Mouse (Mus musculus) small intestine, adult 2 months (tissue): ENCODE measurements at regions not wholly inside any gene's neighbourhood (a gene's known extent, or its start where the extent isn't known, plus 50 kb on each side); places are given as distances from the start of the nearest gene placed in this dataset.

ENCODE experiments used
- H3K27ac ChIP-seq: fragments of 200-500 bp; 2 replicates; pipeline ENCODE4 v1.5.1; 2012; ENCODE audit warnings: low read depth, low read length, control low read depth, inconsistent platforms; ENCODE audit not compliant: insufficient read depth
- H3K27me3 ChIP-seq: fragments of 200-500 bp; 2 replicates; pipeline ENCODE4 v1.6.1; 2012; ENCODE audit warnings: mild to moderate bottlenecking, moderate library complexity, low read length, inconsistent platforms; ENCODE audit not compliant: control insufficient read depth, insufficient read depth
- H3K36me3 ChIP-seq: fragments of 200-500 bp; 2 replicates; pipeline ENCODE4 v1.6.1; 2012; ENCODE audit warnings: mild to moderate bottlenecking, low read length, control low read depth, inconsistent platforms; ENCODE audit not compliant: control insufficient read depth, insufficient read depth
- H3K4me1 ChIP-seq: fragments of 200-500 bp; 2 replicates; pipeline ENCODE4 v1.6.1; 2012; ENCODE audit warnings: low read length, inconsistent platforms, mixed read lengths; ENCODE audit not compliant: control insufficient read depth, insufficient read depth, insufficient read length
- H3K4me3 ChIP-seq: fragments of 200-500 bp; 2 replicates; pipeline ENCODE4 v1.5.1; 2012; ENCODE audit warnings: low read depth, mild to moderate bottlenecking, control low read depth, inconsistent platforms, low read length, moderate library complexity
- CTCF ChIP-seq: fragments of 200-500 bp; IDR thresholded peaks from 2 replicates; pipeline ENCODE4 v1.5.1; 2012; ENCODE audit warnings: low read depth, mild to moderate bottlenecking, control low read depth, inconsistent platforms, low read length, moderate library complexity, mixed read lengths; ENCODE audit not compliant: insufficient replicate concordance, insufficient read length; ENCODE audit errors: extremely low read depth
- POLR2A ChIP-seq: fragments of 200-500 bp; IDR thresholded peaks from 2 replicates; pipeline ENCODE4 v1.6.1; 2012; ENCODE audit warnings: low read depth, mild to moderate bottlenecking, control low read depth, inconsistent platforms, low read length, moderate library complexity
- WGBS: fragments of 180-500 bp; shearing (Covaris S2); methylation state at CpG from one replicate; pipeline ENCODE4 v1.1.7; 2018; 5-methylcytosine and 5-hydroxymethylcytosine counted together

GRCm38 (mm10) chr15:87411978-87412377, 132.1 kb upstream of the Fam19a5 start:
- Histone ChIP-seq H3K36me3 (no peaks in the 10 kb centered on the region), H3K4me1 (no peaks in the 10 kb centered on the region), H3K4me3 (no peak overlapping the region), H3K27ac (no peak overlapping the region), H3K27me3 (no peaks in the 10 kb centered on the region)
- WGBS, result 61% methylated on average over 12 of the region's 12 CpGs
- no peak for TF ChIP-seq POLR2A
- TF ChIP-seq CTCF, result no peak

GRCm38 (mm10) chr15:87415996-87416395, 128.1 kb upstream of the Fam19a5 start:
- WGBS, result 79% methylated on average over 7 of the region's 7 CpGs
- H3K27me3 ChIP-seq, result no peaks in the 10 kb centered on the region
- no peaks in the 10 kb centered on the region for H3K36me3 ChIP-seq
- H3K4me3 ChIP-seq, result no peak overlapping the region
- H3K27ac ChIP-seq, result no peak overlapping the region
- no peaks in the 10 kb centered on the region for H3K4me1 ChIP-seq
- no peak for TF ChIP-seq POLR2A
- no peak for TF ChIP-seq CTCF

DNA sequence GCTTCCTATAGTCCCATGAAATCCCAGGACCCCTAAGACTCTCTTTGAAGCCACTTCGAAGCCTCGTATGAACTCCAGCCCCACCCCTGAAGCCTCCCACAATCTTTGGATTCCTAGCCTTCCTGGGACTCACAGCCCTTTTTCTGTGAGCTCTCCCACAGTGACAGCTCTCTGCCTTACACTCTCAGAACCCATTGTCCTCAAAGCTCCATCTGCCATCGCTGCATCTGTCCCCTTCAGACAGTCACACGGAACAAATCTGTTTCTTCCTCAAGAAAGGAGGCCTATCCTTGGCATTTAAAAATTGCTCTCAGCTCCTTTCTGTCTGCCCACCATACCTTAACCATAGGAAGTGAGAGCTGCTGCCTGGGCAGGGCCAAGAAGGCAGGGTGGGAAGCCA, 122.4 kb upstream of the Fam19a5 start:
- TF ChIP-seq POLR2A (no peak), CTCF (no peak)
- Histone ChIP-seq H3K4me1 (no peaks in the 10 kb centered on the region), H3K4me3 (no peak overlapping the region), H3K27me3 (no peaks in the 10 kb centered on the region), H3K36me3 (no peaks in the 10 kb centered on the region), H3K27ac (no peak overlapping the region)
- 86% methylated on average over 4 of the region's 4 CpGs for WGBS

DNA sequence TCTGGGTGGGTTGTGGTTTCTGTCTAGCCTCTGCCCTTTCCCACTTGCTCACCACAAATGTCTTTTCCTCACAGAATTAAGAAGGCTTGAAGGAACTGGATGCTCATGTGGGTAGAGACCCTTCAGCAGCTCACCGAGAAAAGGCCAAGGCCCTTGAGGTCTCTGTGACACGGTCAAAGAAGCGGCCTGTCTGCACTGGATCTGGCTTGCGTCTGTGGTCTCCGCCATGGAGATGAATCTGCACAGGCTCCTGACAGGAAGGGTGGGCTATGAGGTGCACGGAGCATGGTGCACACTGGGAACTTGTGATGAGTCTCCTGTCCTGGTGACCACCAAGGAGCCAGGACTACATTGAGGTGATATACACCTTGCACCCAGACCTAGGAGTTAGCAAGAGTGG, 110.8 kb upstream of the Fam19a5 start:
- no peaks in the 10 kb centered on the region for H3K27me3 ChIP-seq
- H3K27ac ChIP-seq, result no peak overlapping the region
- H3K36me3 ChIP-seq, result no peaks in the 10 kb centered on the region
- H3K4me3 ChIP-seq, result no peak overlapping the region
- no peak for TF ChIP-seq CTCF
- TF ChIP-seq POLR2A, result no peak
- WGBS, result 82% methylated on average over 6 of the region's 6 CpGs
- H3K4me1 ChIP-seq, result no peaks in the 10 kb centered on the region

DNA sequence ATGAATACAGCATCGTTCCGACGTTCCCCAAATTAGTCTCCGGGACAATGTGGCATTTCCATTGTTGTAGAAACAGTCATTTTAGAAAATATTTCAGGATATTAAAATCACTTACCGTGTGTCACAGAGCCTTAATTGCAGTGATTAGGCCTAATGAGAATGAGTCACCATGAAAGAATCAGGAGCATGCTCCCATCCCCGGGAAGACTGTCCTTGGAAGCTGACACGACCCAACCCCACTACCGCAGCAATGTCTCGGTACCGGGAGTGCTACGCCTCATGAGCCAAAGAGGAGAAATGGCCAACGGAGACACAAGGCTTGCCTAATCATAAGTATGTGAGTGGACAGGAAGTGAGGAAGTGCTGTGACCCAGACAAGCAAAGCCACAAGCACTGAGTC, 110.2 kb upstream of the Fam19a5 start:
- Histone ChIP-seq H3K27me3 (no peaks in the 10 kb centered on the region), H3K4me3 (no peak overlapping the region), H3K4me1 (no peaks in the 10 kb centered on the region), H3K36me3 (no peaks in the 10 kb centered on the region), H3K27ac (no peak overlapping the region)
- WGBS, result 88% methylated on average over 12 of the region's 12 CpGs
- TF ChIP-seq POLR2A (no peak), CTCF (no peak)

GRCm38 (mm10) chr15:87435566-87435965, 108.5 kb upstream of the Fam19a5 start:
- Histone ChIP-seq H3K4me3 (no peak overlapping the region), H3K36me3 (no peaks in the 10 kb centered on the region), H3K27ac (no peak overlapping the region), H3K4me1 (no peaks in the 10 kb centered on the region), H3K27me3 (no peaks in the 10 kb centered on the region)
- no peak for TF ChIP-seq POLR2A
- TF ChIP-seq CTCF, result no peak
- WGBS, result 82% methylated on average over 2 of the region's 2 CpGs

- Histone ChIP-seq H3K36me3 (no peaks in the 10 kb centered on the region), H3K4me3 (no peak overlapping the region), H3K4me1 (no peaks in the 10 kb centered on the region), H3K27me3 (no peaks in the 10 kb centered on the region), H3K27ac (no peak overlapping the region)
- TF ChIP-seq CTCF (no peak), POLR2A (no peak)
- WGBS, result 61% methylated on average over 5 of the region's 5 CpGs
Observed at GRCm38 (mm10) chr15:87437611-87438010, 106.5 kb upstream of the Fam19a5 start.

- 40% methylated on average over 1 of the region's 1 CpGs for WGBS
- no peaks in the 10 kb centered on the region for H3K27me3 ChIP-seq
Observed at GRCm38 (mm10) chr15:87458932-87459331, 85.2 kb upstream of the Fam19a5 start.

More at GRCm38 (mm10) chr15:87458932-87459331, 85.2 kb upstream of the Fam19a5 start:
- Histone ChIP-seq H3K36me3 (no peaks in the 10 kb centered on the region), H3K4me1 (no peaks in the 10 kb centered on the region), H3K27ac (no peak overlapping the region), H3K4me3 (no peak overlapping the region)
- TF ChIP-seq CTCF (no peak), POLR2A (no peak)
